ENCODE assay signal across 8 mouse cellular contexts in genomic region chr12:111672581-111672980, GRCm38 (mm10). TPM values are rescaled to one million over a fixed set of nuclear protein-coding genes. Genes with fewer than 3 reads are reported as not detected.
DNase-seq lines count a peak whose midpoint lies in the region; ATAC-seq and TF ChIP-seq lines count a peak whose summit lies in the region.

No protein-coding gene starts in this region.

- H3K36me3 ChIP-seq in heart, embryonic 11.5 days (ENCODE audit: control insufficient read depth, insufficient read depth, low read length) = no peaks in the 10 kb centered on the region
- no peaks in the 10 kb centered on the region for H3K36me3 ChIP-seq in heart, postnatal 0 days (replicated peaks; ENCODE audit: control insufficient read depth, insufficient read depth, low read length)
- no peaks in the 10 kb centered on the region for H3K36me3 ChIP-seq in liver, embryonic 15.5 days (replicated peaks)

- no peak for TF ChIP-seq CTCF in heart, postnatal 0 days (IDR thresholded peaks at IDR 0.05; ENCODE audit: low read depth)

- peak overlapping the region; percentile 88 for H3K4me2 ChIP-seq in heart, embryonic 11.5 days
- H3K4me2 ChIP-seq in heart, postnatal 0 days (ENCODE audit: low read depth, low read length) = peak overlapping the region; percentile 97
- H3K4me2 ChIP-seq in liver, embryonic 15.5 days = peak overlapping the region; percentile 67

- 13% methylated on average over 12 of the region's 12 CpGs for WGBS in heart, embryonic 11.5 days (ENCODE audit: insufficient replicate concordance)
- WGBS in heart, postnatal 0 days = 22% methylated on average over 12 of the region's 12 CpGs
- 10% methylated on average over 12 of the region's 12 CpGs for WGBS in liver, embryonic 15.5 days (ENCODE audit: insufficient replicate concordance)

- no peaks in the 10 kb centered on the region for H3K9me3 ChIP-seq in heart, embryonic 11.5 days (replicated peaks; ENCODE audit: control insufficient read depth, low read length)
- no peaks in the 10 kb centered on the region for H3K9me3 ChIP-seq in heart, postnatal 0 days (replicated peaks; ENCODE audit: control insufficient read depth, low read length)
- H3K9me3 ChIP-seq in liver, embryonic 15.5 days (replicated peaks) = no peaks in the 10 kb centered on the region

- TF ChIP-seq EP300 in heart, postnatal 0 days (IDR thresholded peaks at IDR 0.05; ENCODE audit: low read depth) = no peak

- intact Hi-C loops in heart, postnatal 14 days (cut with DNase I) = no loop called here

- H3K27ac ChIP-seq in heart, embryonic 11.5 days (ENCODE audit: low read depth, low read length) = no peak overlapping the region
- H3K27ac ChIP-seq in heart, postnatal 0 days (ENCODE audit: low read depth) = no peak overlapping the region
- no peak overlapping the region for H3K27ac ChIP-seq in liver, embryonic 15.5 days (replicated peaks)

- peaks cover 4% of the 10 kb centered on the region; the same call in 1 of the 2 replicates for H3K27me3 ChIP-seq in heart, embryonic 11.5 days (ENCODE audit: control insufficient read depth, insufficient read depth, low read length)
- peaks cover 6% of the 10 kb centered on the region; the same call in 1 of the 2 replicates for H3K27me3 ChIP-seq in heart, postnatal 0 days (ENCODE audit: control insufficient read depth, insufficient read depth, low read length)
- peaks cover 78% of the 10 kb centered on the region for H3K27me3 ChIP-seq in liver, embryonic 15.5 days

- no peak for DNase-seq in heart, postnatal 14 days
- DNase-seq in ES-CJ7 (ENCODE audit: low read depth, low spot score) = peak; percentile 69
- DNase-seq in heart, postnatal 0 days (ENCODE audit: low spot score) = no peak
- DNase-seq in embryo, embryonic 10.5 days (ENCODE audit: low spot score) = no peak
- no peak for DNase-seq in gastrocnemius, postnatal 10 days
- DNase-seq in cerebellum, adult 18-20 months = no peak

- H3K4me1 ChIP-seq in heart, embryonic 11.5 days (ENCODE audit: control insufficient read depth, insufficient read depth, low read length) = peaks cover 44% of the 10 kb centered on the region
- peaks cover 37% of the 10 kb centered on the region for H3K4me1 ChIP-seq in heart, postnatal 0 days (ENCODE audit: control insufficient read depth, insufficient read depth)
- H3K4me1 ChIP-seq in liver, embryonic 15.5 days (replicated peaks) = peaks cover 56% of the 10 kb centered on the region

- no peak for ATAC-seq in heart, embryonic 11.5 days (replicated peaks; ENCODE audit: insufficient number of reproducible peaks, low FRiP score, low TSS enrichment)
- no peak for ATAC-seq in heart, postnatal 0 days (ENCODE audit: insufficient read depth, low read depth)
- ATAC-seq in liver, embryonic 15.5 days (ENCODE audit: insufficient read depth) = no peak

- peak overlapping the region; percentile 63 for H3K4me3 ChIP-seq in heart, embryonic 11.5 days (ENCODE audit: low read depth, low read length)
- H3K4me3 ChIP-seq in heart, postnatal 0 days (ENCODE audit: low read depth, low read length) = peak overlapping the region; percentile 58
- peak overlapping the region; percentile 47 for H3K4me3 ChIP-seq in liver, embryonic 15.5 days (replicated peaks)

- H3K9ac ChIP-seq in heart, embryonic 11.5 days (ENCODE audit: low read depth, low read length) = no peak overlapping the region
- no peak overlapping the region for H3K9ac ChIP-seq in heart, postnatal 0 days (replicated peaks; ENCODE audit: low read depth, low read length)
- no peak overlapping the region for H3K9ac ChIP-seq in liver, embryonic 15.5 days

RNA-seq across cellular contexts. Expression of gene Ckb, which starts 0.4 kb away (rescaled TPM):
- 454 and 458 TPM in 2 replicates for polyA plus RNA-seq in heart, embryonic 11.5 days (2014; fragmentation: Nextera tagmentation; extraction: Ambion mirVana)
- total RNA-seq in heart, postnatal 14 days (2021) = 100 to 1,000 TPM in 1 of 2 experiments, 10 to 100 TPM in 1; 98.4 to 117 TPM
- 735 and 758 TPM in 2 replicates for total RNA-seq in heart, postnatal 0 days (2014; rRNA removed; ENCODE audit: low replicate concordance)
- polyA plus RNA-seq in heart, postnatal 0 days (2015; fragmentation: Nextera tagmentation; extraction: Ambion mirVana) = 334 and 359 TPM in 2 replicates
- 41.9 and 45.7 TPM in 2 replicates for polyA plus RNA-seq in liver, embryonic 15.5 days (2015; fragmentation: Nextera tagmentation; extraction: Ambion mirVana)
- 10 to 100 TPM; 37.7 to 68.3 TPM for total RNA-seq in gastrocnemius, postnatal 10 days (2021)

RNA-seq across cellular contexts. Expression of gene Trmt61a, which starts 5.3 kb away (rescaled TPM):
- polyA plus RNA-seq in heart, embryonic 11.5 days (2014; fragmentation: Nextera tagmentation; extraction: Ambion mirVana) = 3.4 and 4.6 TPM in 2 replicates
- 1 to 10 TPM; 3.3 to 4.7 TPM for total RNA-seq in heart, postnatal 14 days (2021)
- total RNA-seq in heart, postnatal 0 days (2014; rRNA removed; ENCODE audit: low replicate concordance) = 23.5 and 24.9 TPM in 2 replicates
- 4.1 and 6.1 TPM in 2 replicates for polyA plus RNA-seq in heart, postnatal 0 days (2015; fragmentation: Nextera tagmentation; extraction: Ambion mirVana)
- 5.9 and 7.3 TPM in 2 replicates for polyA plus RNA-seq in liver, embryonic 15.5 days (2015; fragmentation: Nextera tagmentation; extraction: Ambion mirVana)
- total RNA-seq in gastrocnemius, postnatal 10 days (2021) = 1 to 10 TPM; 3.8 to 5.4 TPM

RNA-seq across cellular contexts. Expression of gene Bag5, which starts 40.5 kb away (rescaled TPM):
- 41.8 and 42.8 TPM in 2 replicates for polyA plus RNA-seq in heart, embryonic 11.5 days (2014; fragmentation: Nextera tagmentation; extraction: Ambion mirVana)
- total RNA-seq in heart, postnatal 14 days (2021) = 10 to 100 TPM; 22.6 to 22.7 TPM
- total RNA-seq in heart, postnatal 0 days (2014; rRNA removed; ENCODE audit: low replicate concordance) = 13.3 and 16.3 TPM in 2 replicates
- 32.4 and 34.7 TPM in 2 replicates for polyA plus RNA-seq in heart, postnatal 0 days (2015; fragmentation: Nextera tagmentation; extraction: Ambion mirVana)
- 15.8 and 15.9 TPM in 2 replicates for polyA plus RNA-seq in liver, embryonic 15.5 days (2015; fragmentation: Nextera tagmentation; extraction: Ambion mirVana)
- 10 to 100 TPM; 17.5 to 21.1 TPM for total RNA-seq in gastrocnemius, postnatal 10 days (2021)

RNA-seq across cellular contexts. Expression of gene Apopt1, which starts 40.5 kb away (rescaled TPM):
- 50.0 and 51.3 TPM in 2 replicates for polyA plus RNA-seq in heart, embryonic 11.5 days (2014; fragmentation: Nextera tagmentation; extraction: Ambion mirVana)
- total RNA-seq in heart, postnatal 14 days (2021) = 10 to 100 TPM; 36.9 to 37.0 TPM
- 18.5 and 50.7 TPM in 2 replicates for total RNA-seq in heart, postnatal 0 days (2014; rRNA removed; ENCODE audit: low replicate concordance)
- 56.4 and 58.9 TPM in 2 replicates for polyA plus RNA-seq in heart, postnatal 0 days (2015; fragmentation: Nextera tagmentation; extraction: Ambion mirVana)
- polyA plus RNA-seq in liver, embryonic 15.5 days (2015; fragmentation: Nextera tagmentation; extraction: Ambion mirVana) = 18.1 and 18.2 TPM in 2 replicates
- 10 to 100 TPM; 34.7 to 39.5 TPM for total RNA-seq in gastrocnemius, postnatal 10 days (2021)
